ENCODE assay signal across 27 mouse cellular contexts in genomic region chr2:33931161-33931560, GRCm38 (mm10).
"Had no signal": no experiment of that assay in that cellular context is flagged by ENCODE, and none has a peak within 500 bp of the region (broad histone marks: within the 10 kb centered on the region; RNA-seq: fewer than 3 reads in every experiment).

No protein-coding gene starts in this region.

- DNase-seq: cerebellum, adult 2 months; cerebellum, adult 8-10 months; cerebellum, adult 9-10 months; cerebellum, adult 9-11 months; cerebellum, postnatal 25 days; cerebellum, postnatal 36 days; embryo, embryonic 11 days; forebrain, postnatal 0 days; gastrocnemius, adult 2 months; gastrocnemius, postnatal 10 days; gastrocnemius, postnatal 14 days; gastrocnemius, postnatal 25 days; gastrocnemius, postnatal 36 days; heart, adult 11 months; heart, adult 18-20 months; heart, adult 2 months had no signal

- H3K4me2 ChIP-seq: embryonic facial prominence, embryonic 12.5 days; embryonic facial prominence, embryonic 13.5 days; embryonic facial prominence, embryonic 15.5 days; forebrain, embryonic 12.5 days; forebrain, embryonic 13.5 days; forebrain, embryonic 15.5 days had no signal

- H3K27ac ChIP-seq: embryonic facial prominence, embryonic 10.5 days; embryonic facial prominence, embryonic 12.5 days; embryonic facial prominence, embryonic 13.5 days; embryonic facial prominence, embryonic 15.5 days; forebrain, embryonic 10.5 days; forebrain, embryonic 12.5 days; forebrain, embryonic 13.5 days; forebrain, embryonic 15.5 days; gastrocnemius, adult 2 months; heart, adult 2 months had no signal

- H3K4me1 ChIP-seq: embryonic facial prominence, embryonic 10.5 days; embryonic facial prominence, embryonic 12.5 days; embryonic facial prominence, embryonic 13.5 days; embryonic facial prominence, embryonic 15.5 days; forebrain, embryonic 10.5 days had no signal

- H3K36me3 ChIP-seq: embryonic facial prominence, embryonic 10.5 days; embryonic facial prominence, embryonic 12.5 days; embryonic facial prominence, embryonic 13.5 days; embryonic facial prominence, embryonic 15.5 days; forebrain, embryonic 10.5 days; forebrain, embryonic 12.5 days; forebrain, embryonic 15.5 days had no signal

- H3K4me3 ChIP-seq: embryonic facial prominence, embryonic 10.5 days; embryonic facial prominence, embryonic 12.5 days; embryonic facial prominence, embryonic 13.5 days; embryonic facial prominence, embryonic 15.5 days; erythroblast, embryonic 14.5 days; forebrain, embryonic 10.5 days; forebrain, embryonic 12.5 days; forebrain, embryonic 13.5 days; forebrain, embryonic 15.5 days; gastrocnemius, adult 2 months; heart, adult 2 months had no signal

- H3K27me3 ChIP-seq: embryonic facial prominence, embryonic 12.5 days; embryonic facial prominence, embryonic 13.5 days; embryonic facial prominence, embryonic 15.5 days; forebrain, embryonic 12.5 days; forebrain, embryonic 13.5 days; forebrain, embryonic 15.5 days had no signal

- H3K9me3 ChIP-seq: embryonic facial prominence, embryonic 10.5 days; embryonic facial prominence, embryonic 12.5 days; embryonic facial prominence, embryonic 13.5 days; embryonic facial prominence, embryonic 15.5 days; forebrain, embryonic 10.5 days; forebrain, embryonic 12.5 days; forebrain, embryonic 13.5 days; forebrain, embryonic 15.5 days had no signal

- ATAC-seq: forebrain, embryonic 13.5 days; forebrain, embryonic 14.5 days; forebrain, embryonic 15.5 days; forebrain, embryonic 16.5 days; forebrain, postnatal 0 days had no signal

- H3K9ac ChIP-seq: embryonic facial prominence, embryonic 12.5 days; embryonic facial prominence, embryonic 13.5 days; embryonic facial prominence, embryonic 15.5 days; forebrain, embryonic 12.5 days; forebrain, embryonic 13.5 days; forebrain, embryonic 15.5 days; forebrain, postnatal 0 days had no signal
